Mouse (Mus musculus) c-Kit-negative CD71-positive TER-119-positive erythroid progenitor cells, embryonic 14.5 days (primary cell): ENCODE measurements around the gene Egfl7.

Experiments used
- DNase-seq: peaks from one replicate; pipeline ENCODE4 v3.0.0-alpha.2; 2013; ENCODE audit warnings: low read depth, low spot score

Gene Egfl7

DNA sequence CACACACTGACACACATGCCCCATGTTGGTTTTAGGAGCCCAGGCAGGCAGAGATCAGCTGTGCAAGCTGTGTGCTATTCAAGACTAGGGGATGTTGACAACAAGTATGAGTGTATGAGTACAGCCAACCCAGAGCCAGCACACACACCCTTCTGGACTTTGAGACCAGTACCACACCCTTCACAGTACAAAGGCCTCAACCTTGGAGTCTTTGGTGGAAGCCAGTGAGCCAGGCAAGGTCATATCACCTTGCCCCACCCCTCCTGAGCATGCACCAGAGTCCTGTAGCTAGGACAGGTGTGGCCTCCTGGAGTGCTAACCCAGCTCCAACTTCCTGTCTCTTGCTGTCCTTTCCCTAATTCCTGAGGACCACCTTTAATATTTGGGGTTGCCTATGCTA, 31.2 kb downstream of the Egfl7 start:
- DNase-seq: no peak

DNA sequence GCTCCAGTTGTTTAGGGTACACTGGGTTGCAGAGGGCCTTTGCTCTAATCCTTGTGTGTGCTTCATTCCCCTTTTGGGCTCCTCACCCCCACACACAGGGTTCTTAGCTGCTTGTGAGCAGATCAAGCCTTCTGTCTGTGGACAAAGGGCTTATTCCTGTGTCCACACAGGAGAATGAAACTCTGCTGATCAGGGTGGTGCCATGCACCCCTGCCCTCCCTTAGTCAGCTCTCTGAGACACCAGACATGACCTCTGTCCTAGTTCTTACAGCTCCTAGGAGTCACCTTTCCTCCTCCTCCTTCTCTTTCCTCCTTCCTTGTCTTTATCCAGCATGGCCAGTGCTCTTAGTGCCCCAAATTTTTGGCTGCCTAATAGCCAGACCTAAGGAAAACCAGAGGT, 32.1 kb downstream of the Egfl7 start:
- no peak for DNase-seq

- DNase-seq: no peak
These were observed 35.1 kb downstream of the Egfl7 start for GRCm38 (mm10) chr2:26614903-26615302.

GRCm38 (mm10) chr2:26615459-26616124, 35.8 kb downstream of the Egfl7 start:
- no peak for DNase-seq

DNA sequence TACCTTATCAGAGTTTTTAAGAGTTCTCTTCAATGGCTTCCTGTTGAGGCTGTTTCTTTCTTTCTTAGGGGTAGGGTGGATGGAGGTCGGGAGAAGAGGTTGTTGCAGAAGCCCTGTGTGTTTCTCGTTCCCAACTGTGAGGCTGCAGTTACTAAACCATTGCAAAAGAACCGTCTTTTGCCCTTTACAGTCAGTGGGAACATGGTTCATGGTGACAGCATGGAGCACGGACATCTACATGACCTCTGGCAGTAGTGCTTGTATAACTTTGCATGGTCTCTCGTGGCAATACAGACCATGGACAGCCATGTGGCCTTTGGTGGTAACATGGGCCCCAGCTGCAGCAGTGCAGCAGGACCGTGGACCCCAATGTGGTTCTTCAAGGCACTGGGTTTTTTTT, 37.5 kb downstream of the Egfl7 start:
- DNase-seq: no peak

DNA sequence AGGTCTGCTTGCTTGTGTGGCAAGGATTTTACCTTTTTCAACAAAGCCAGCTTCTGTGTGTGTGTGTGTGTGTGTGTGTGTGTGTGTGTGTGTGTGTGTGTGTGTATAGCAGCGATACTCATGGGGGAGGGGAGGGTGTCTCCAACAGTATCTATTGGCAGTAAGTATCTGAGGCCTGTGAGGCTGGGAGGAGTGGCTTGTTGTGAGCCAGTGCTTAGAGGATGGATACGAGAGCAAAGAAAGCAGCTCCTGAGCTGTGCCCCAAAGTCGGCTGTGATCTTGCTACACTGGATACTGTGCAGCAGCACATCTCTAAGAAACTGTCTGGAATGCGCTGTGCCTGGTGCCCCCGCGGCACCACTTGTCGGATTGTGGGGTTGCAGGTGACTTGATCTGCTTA, 38.1 kb downstream of the Egfl7 start:
- no peak for DNase-seq

- no peak for DNase-seq
These were observed 41.4 kb downstream of the Egfl7 start for GRCm38 (mm10) chr2:26621246-26621645.

GRCm38 (mm10) chr2:26622984-26623383, 43.2 kb downstream of the Egfl7 start:
- no peak for DNase-seq

DNA sequence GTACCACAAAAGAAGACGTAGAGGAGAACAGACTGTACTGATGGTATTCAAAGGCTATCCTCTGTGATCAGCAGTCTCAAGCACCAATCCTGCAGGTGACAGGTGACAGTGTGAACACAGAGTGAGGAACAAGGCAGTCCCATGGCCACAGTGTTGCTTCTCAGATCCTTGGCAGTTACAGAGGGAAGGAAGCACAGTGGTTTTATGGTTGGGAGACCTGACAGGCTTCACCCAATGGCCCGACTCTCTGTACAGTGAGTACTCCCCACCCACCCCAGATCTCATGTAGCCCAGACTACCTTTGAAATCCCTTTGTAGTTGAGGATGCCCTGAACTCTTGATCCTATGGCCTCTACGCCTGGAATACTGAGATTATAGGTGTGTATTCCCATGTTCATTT, 45.6 kb downstream of the Egfl7 start:
- no peak for DNase-seq

DNA sequence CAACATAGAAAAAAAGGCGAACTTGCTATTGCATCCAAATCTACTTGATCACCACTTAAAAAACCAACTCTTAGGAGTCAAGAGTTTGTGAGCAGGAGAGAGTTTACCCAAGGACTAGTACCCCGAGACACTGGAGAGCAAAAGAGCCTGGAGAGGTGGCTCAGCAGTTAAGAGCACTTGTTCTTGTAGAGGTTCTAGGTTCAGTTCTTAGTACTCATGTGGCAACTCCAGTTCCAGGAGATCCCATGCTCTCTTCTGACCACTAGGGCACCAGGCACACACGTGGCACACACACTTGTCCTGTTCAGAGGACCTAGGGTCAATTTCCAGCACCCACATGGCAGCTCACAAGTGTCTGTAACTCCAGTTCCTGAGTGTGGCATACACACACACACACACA, 46.3 kb downstream of the Egfl7 start:
- no peak for DNase-seq

GRCm38 (mm10) chr2:26627921-26628739, 48.3 kb downstream of the Egfl7 start, which contains the start of gene Fam69b:
Gene Fam69b (plus strand): TSS chr2:26628457.
- no peak for DNase-seq

DNA sequence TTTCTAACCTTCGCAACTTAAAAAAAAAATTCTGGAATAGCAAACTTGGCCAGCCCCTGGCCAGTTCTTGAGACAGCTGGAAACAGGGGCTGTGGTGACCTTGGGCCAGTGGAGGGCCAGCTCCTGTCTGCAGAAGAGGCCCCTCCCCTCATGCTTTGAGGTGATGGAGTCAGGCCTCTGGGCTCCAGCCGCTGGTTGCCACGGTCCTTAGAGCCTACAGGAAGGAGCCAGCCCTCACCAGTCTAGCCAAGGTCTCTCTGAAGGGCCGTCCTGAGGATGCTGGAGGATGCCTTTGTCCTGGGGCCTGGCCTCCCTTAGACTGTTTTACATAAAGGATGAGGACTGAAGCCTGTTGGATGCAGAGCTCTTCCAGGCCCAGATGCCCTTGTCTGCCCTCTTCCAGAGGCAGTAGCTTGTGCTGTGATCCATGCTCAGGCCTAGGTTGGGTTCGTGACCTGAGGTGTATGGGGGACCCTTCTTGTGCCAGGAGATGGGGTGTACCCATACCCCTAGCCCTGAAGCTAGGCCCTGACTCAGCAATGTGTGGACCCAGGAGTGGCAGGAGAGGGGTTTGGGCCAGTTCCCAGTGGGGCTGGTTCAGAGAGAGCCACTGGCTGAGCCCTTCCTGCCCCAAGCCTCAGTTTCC, 49.1 kb downstream of the Egfl7 start:
- DNase-seq: no peak

DNA sequence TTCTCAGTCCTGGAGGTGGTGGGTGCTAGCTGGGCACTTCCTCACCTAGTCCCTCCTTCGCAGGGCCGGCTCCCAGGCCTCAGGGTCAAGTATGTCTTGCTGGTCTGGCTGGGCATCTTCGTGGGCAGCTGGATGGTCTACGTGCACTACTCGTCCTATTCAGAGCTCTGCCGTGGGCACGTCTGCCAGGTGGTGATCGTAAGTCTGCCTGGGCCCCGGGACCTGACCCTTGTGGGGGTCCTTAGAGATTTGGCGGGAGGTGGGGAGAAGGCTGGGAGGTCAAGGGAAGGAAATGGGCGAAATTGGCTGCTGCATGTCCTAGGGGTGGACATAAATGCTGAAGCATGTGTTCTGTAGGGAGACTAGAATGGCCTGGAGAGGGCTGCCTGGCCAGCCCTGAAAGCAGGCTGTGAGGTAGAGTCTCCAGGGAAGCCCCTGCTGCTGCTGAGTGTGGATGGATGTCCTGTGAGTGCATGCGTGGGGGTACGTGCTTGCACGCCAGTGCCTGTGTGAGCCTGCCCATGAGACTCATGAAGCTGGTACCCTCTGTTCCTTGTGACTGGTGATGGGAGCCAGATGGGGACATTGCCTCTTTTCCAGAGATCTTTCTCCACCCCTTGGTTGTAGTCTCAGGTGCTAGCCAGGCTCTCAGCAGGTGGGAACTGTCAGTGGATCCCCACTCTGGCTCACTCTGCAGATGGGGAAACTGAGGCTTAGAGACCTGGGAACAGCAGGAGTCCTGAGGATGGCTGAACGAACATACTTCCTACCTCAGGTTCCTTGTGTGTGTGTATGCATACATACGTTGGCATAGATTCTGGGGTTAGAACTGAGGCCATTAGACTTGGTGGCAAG, 53.0 kb downstream of the Egfl7 start:
- no peak for DNase-seq

GRCm38 (mm10) chr2:26633953-26634530, 54.2 kb downstream of the Egfl7 start:
- no peak for DNase-seq

DNA sequence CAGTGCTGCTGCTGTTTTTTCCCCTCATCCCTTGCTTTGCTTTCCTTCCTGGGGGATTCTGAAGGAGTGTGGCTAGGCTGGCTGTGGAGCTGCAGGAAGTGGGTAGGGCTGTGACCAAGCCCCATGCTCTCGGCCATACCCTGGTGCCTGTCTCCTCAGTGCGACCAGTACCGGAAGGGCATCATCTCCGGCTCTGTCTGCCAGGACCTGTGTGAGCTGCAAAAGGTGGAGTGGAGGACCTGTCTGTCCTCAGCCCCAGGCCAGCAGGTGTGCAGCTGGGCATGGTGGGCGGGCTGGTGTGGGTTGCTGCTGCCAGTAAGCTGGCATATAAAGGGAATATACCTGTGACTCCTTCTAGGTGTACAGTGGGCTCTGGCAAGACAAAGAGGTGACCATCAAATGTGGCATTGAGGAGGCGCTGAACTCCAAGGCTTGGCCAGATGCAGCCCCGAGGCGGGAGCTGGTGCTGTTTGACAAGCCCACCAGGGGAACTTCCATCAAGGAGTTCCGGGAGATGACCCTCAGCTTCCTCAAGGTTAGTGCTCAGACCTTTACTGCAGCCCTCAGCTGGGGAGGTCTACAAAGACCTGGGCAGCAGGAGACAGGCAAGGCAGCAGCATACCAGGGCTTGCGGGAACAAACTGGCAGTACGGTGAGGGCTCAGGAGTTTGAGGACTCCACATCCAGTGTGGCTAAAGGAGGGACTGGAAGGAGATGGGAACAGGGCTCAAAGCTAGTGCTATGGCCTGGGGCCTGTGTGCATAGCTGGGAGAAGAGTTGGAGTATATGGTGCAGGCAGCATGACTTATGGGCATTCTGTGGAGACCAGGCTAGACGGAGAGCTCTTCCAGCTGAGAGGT, 55.0 kb downstream of the Egfl7 start:
- no peak for DNase-seq

DNA sequence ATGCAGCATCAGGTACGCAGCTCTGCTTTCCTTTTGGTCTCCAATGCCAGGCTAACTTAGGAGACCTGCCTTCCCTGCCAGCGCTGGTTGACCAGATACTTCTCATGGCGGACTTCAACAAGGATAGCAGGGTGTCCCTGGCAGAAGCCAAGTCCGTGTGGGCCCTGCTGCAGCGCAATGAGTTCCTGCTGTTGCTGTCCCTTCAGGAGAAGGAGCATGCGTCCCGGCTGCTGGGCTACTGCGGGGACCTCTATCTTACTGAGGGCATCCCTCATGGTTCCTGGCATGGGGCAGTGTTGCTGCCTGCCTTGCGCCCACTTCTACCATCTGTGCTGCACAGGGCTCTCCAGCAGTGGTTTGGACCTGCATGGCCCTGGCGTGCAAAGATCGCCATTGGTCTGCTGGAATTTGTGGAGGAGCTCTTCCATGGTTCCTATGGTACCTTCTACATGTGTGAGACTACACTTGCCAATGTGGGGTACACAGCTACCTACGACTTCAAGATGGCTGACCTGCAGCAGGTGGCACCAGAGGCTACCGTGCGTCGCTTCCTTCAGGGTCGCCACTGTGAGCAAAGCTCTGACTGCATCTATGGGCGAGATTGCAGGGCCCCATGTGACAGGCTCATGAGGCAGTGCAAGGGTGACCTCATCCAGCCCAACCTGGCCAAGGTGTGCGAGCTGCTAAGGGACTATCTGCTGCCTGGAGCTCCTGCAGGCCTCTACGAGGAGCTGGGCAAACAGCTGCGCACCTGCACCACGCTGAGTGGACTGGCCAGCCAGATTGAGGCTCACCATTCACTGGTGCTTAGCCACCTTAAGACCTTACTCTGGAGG, 55.9 kb downstream of the Egfl7 start:
- no peak for DNase-seq

- DNase-seq: no peak
These were observed 56.5 kb downstream of the Egfl7 start for GRCm38 (mm10) chr2:26636325-26636635.

- no peak for DNase-seq
These were observed 57.6 kb downstream of the Egfl7 start for GRCm38 (mm10) chr2:26637316-26637932.

DNA sequence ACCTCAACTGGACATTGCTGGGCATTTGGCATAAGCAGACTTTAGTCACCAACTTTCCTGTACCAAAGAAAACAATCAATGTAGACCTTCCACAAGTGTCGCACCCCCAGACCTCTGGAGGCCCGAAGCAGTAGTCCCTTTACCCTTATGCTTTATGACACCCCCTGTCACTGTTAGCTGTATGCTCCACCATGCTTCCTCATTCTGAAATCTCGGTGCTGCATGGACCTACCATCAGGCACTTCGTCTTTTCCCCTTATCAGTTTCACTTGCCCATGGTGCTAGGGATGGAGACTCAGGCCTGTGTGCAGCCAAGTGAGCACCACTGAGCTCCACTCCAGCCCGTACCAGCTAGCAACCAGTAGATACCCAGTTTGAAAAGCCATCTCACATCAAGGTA, 58.2 kb downstream of the Egfl7 start:
- DNase-seq: no peak
